Mouse (Mus musculus): ENCODE data around the gene Abcc4.
"Not testable (repeated sequence)": the region's sequence is repeated elsewhere in the genome, so short reads cannot be mapped to it uniquely, and the experiment has no call there.

The Abcc4 gene

DNA sequence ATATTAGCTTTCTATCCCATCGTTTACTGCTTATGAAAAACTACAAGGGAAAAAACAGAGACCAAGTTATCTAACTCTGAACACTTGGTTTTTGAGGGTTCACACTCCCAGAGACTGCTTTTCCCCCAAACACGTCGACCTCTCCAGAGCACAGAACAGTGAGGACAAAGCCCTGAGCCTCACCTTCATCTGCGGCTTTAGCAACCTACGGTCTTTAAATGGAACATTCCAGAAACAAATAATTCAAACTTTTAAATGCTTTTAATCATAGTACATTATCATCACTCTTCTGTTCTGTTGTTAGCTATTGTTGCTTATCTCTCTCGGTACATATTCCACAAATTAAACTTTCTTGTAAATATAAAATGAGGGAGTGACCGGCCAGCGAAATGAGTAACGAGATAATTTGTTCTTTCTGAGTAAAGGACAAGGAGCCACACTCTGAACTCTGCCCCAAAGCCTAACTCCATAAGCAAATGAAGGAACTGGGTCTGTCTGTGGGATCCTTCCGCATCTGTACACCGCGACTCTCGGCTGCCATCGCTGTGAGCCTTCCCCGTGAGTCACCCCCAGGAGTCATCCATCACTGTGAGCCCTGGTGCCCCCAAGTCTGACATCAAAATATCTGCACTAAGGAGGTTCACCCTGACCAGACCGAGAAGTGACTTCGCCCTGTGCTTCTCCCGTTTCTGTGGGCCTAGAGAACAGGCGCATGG lies 126.8 kb downstream of the Abcc4 start:
- CTCF ChIA-PET: no interaction called here

DNA sequence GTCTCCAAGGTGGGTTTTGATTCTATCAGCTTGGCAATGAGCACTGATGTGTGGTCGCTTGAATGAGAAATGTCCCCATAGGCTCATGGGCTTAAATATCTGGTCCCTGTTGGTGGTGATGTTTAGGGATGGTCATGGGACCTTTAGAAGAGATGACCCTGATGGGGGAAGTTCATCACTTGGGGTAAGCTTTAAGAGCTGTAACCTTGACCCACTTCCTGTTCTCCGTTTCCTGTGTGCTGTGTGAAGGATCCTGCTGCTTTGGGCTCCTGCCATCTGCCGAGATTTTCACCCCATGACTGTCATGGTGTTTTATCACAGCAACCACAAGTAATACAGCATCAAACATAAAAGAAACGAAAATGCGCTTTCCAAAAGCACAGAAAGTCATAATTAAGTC lies 128.1 kb downstream of the Abcc4 start:
- CTCF ChIA-PET: no interaction called here

DNA sequence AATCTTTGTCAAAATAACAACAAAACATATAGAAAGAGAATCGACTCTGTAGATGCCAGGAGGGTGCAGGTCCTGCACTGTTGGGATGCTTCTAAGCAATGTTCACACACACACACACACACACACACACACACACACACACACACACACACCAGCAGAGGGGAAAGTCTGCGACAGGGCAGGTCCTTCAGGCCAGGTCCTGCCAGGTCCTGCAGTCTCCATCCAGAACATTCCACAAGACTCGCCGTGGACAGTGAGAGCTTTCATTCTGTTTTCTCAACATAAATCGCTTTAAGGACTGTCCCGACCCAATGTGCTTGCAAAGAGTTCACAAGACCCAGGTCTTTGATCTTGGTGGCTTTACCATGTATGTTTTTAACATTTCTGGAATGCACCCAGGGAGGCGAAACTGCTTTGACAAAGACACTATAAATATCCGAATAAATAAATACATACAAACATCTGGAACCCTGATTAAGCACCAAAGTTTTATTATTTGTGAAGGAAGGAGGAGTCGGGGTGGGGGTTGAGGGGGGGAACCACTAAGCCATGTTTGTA lies 133.3 kb downstream of the Abcc4 start:
- CTCF ChIA-PET: no interaction called here

DNA sequence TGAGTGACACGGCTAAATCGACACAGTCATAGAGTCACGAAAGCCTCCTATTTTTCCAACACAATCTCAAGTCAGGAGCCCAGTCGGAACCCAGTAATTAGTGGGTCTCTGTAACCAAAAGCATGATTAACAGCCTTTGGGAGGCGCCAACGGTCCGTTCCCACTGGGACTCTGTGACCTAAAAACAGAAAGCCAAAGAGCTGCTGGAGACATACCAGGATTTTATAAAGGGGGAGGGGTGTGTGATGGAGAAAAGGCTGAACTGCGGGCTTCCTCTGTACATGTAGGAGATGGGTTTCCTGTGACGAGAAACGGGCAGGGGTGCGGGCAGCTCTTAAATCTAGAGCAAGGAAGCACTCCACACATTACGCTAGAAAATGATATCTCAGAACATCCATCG lies 136.4 kb downstream of the Abcc4 start:
- CTCF ChIA-PET: no interaction called here

DNA sequence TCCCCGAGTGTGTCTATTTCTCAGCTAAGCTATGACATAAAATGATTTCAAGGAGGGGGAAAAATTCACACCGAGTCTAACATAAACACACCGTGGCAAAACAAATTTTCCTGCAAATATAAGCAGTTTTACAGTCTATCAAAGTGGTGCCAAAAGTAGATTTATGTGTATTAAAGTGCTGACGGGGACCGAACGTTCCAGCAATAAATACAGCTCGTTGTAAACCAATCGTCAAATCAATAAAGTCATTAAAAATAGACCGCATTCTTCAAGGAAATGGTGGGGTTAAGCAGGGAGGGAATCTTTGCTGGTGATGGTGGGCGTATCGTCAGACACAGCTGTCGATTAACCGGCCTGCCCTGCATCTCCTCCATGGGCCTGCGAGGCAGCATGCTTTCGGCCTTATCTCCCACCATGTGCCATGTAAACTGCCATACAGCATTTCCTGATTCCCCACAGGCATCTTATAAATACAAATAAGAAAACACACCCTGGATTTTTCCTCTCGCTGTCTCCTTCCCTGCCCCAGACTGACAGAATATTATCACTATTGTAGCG lies 137.8 kb downstream of the Abcc4 start:
- CTCF ChIA-PET: no interaction called here

DNA sequence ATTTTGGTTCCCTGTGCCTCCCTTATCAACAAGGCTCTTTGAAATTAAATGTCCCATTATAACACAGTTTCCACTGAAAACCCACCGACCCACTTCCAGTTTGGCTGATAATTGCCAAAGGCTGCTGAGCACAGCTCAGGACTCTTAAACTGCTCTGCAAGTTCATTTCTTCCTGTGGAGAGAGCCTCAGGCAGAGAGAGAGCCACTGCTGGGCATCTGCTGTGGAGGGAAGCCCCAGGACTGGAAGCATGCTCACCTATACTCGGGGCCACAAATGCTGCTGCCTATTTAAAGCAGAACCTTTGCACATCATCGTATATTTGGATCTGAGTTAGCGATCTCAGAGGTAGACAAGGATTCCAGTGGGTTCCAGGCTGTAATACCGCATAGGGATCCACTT lies 139.2 kb downstream of the Abcc4 start:
- CTCF ChIA-PET: interaction anchor here (0.6 kb wide), 1 partner anchor 245 kb away, joined by 3 read pairs; no protein-coding TSS in a partner anchor

DNA sequence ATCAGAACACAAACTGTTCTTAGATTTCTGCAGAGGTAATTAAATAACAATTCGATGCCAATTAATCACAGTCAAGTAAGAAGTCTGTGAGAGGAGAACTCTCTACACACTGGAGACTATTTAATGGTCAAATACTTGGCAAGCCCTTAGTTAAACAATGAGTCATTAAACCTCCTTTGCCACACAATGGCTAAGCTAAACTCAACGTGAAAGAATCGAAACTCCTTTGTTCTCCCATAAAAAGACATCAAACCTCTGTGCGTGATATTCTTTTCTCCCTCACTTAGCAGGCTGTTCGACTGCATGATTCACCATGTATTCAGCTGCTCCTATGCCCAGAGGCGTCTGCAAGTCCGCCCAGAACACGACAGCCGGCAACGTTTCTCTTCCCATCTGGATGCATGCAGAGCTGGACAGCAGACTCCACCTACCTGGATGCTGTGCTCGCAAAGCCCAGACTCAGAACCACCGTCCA lies 139.8 kb downstream of the Abcc4 start:
- CTCF ChIA-PET: interaction anchor here (0.6 kb wide), 1 partner anchor 246 kb away, joined by 3 read pairs; no protein-coding TSS in a partner anchor

DNA sequence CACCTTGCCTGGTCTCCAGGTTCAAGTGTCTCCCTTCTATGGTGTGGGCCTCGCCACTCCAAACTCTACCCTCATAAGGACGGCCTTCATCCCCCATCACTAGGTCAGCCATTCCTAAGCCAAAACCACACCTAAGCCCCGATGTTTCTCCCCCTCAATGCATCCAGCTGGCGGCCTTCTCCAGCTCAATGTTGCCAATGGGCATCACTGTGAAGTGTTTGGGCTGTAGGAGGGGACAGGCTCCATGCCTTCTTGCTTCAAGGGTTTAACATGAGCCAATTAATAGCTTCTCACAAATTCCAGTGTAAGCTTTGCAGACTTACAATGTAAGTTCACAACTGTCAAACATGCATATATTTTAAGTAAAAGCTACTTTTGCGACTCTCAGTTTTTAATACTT lies 140.3 kb downstream of the Abcc4 start:
- CTCF ChIA-PET: no interaction called here

DNA sequence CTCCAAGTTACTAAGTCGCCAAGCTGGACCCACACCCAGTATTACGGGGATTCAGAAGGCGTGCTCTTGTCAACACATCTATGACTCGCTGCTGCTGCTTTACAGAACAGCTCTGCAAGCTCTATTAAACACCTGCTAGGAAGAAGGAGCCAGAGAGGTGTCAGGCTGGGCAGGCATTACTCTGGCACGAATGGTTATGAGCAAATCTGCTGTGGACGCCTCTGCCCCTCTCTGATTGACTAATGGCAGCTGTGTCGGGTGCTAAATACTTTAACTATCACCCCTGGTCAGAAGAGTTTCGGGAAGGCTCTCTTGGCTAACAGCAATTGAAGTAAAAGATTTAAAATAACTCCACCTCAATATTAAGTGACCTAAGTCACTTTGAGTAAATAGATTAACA lies 142.4 kb downstream of the Abcc4 start:
- CTCF ChIA-PET: no interaction called here

DNA sequence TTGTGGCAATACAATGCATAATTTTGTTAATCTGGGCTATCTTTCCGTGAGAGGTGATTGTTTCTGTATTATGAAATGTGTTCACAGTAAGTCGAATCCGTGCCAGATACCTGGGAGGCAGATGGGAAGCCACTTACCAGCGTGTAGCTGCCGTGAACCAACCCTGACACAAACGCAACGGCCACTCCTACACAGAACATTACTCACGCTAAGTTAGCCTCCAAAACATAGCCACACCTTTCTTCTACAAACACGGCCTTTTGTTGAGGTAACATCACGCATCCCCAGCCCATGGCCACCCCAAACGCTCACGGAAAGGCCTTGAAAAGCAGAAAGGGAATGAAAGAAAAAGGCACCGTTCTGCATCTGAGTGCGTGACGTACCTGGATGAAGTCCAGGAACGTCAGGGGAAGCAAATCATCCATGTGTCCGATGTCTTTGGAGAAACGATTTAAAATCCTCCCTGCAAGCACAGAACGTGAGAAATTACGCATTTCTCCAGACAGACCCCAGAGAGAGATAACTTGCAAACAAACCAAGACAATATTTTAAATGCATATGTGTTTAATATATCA lies 153.0 kb downstream of the Abcc4 start:
- CTCF ChIA-PET: no interaction called here

DNA sequence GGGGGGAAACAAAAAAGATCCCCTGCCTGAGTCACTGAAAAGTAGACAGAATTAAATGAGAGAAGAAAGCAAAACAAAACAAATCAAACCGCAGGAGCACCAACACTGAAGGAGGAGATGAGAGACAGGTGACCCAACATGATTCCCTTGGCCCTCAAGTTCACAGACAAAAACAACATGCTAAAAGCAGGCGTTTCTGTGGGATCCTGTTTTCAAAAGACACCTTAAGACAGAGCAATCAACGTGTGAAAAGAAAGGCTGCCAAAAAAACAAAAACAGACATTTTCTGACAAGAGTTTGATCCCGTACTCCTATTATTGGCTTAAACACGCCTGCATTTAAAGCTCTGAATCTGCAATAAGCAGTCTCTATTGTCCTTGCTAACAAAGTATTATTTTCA lies 153.6 kb downstream of the Abcc4 start:
- CTCF ChIA-PET: no interaction called here

DNA sequence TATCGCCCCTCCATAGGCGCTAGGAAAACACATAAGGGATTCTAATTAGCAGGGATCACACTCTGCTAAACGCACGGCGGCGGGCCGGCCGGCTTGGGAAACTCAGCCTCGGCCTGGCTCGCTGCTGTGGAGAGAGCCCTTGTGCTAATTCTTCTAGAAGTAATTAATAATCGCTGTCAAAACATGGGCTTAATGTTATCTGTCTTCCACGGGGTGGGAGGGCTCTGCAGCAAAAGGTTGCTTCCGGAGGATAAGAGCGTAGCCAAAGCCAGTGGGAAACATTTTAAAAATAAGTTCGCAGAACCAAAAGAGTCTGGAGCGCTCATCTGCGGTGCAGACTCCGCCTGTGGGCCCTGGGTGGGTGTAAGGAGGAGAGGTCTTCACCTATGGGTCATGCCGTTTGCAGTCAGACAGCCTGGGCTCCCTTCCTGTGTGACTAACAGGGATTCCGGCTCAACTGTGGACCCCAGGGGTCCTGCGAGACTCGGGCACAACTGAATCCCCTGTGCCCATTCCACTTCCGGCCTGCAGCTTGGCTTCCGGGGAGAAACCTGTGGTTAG lies 154.2 kb downstream of the Abcc4 start:
- CTCF ChIA-PET: no interaction called here

DNA sequence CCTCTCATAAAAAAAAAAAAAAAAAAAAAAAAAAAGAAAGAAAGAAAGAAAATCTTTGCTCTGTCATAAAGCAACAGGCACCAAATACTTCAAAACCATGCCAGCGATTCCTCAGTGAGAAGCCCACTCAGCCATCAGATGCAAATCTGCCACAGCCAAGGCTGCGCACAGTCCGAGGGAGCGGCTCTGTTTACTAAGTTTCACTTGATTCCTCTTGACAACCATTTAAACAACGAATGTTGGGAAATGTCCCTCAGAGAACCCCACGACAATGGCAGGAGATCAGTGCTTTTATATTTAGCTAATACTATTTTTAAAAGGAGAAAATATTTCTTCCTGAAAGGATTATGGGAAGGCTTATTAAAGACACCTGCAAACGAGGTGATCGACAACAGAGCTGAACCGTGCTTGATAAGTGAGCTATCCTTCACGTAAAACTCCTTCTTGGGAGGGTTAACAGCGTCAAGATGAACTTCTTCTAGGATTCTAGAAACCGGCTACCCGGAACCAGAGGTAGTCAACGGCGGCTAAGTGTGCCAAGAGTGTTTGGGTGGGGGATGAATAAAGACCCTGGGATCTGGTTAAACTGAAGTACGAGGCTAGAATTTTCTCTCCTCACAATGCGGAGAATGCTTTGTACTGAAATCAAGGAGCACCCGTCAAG lies 154.8 kb downstream of the Abcc4 start:
- CTCF ChIA-PET: no interaction called here

DNA sequence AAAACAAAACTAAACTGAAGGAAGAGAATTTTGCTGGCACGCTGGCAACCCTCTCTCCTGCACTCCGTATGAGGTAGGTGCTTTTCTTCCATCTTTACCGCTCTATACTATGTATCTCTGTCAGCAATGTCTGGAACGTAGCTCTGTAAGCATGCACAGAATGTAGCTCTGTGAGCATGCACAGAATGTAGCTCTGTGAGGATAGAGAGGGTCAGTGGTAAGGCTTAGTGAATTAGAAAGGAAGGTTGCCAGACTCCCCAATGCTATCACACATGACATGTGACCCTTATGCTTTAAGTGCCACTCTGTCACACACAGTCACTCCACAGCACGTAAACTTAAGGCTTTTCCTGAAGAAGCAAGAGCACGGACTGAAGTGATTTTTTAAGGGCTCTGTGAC lies 161.5 kb downstream of the Abcc4 start:
- CTCF ChIA-PET: no interaction called here

DNA sequence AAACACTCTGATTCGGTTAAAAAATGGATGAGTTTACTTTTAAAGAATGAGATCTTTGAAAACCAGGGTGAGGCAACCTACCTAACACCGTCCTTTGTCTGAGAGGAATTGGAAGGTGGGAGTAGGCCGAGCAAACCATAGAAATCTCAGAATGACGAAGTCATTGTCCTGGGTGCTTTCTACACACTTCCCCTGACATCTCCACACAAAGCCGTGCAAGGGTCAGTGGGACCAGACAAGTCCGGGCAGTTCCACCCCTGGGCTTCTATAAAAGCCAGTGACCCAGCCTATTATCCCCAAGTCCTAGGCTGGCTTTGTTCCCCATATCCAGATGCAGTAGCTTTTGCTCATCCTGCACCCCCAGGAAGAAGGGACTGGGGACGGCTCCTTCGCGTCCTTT lies 163.1 kb downstream of the Abcc4 start:
- CTCF ChIA-PET: no interaction called here

DNA sequence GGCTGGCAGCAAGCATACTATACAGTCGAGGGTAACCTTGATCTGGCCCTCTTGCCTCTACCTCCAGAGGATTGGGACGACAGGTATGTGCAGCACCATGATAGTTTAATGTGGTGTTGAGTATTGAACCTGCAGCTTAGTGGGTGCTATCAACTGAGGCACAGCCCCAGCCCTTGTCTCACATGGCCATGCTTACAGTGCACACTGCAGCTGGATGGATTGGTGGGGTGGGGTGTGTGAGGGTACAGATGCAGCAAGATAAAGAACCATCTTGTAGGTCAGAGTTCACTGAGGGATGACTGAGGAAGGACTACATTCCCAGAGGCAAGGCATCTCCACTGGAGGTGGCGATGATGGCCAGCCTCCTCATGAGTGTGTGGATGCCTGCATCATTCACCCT lies 174.5 kb downstream of the Abcc4 start:
- CTCF ChIA-PET: no interaction called here

DNA sequence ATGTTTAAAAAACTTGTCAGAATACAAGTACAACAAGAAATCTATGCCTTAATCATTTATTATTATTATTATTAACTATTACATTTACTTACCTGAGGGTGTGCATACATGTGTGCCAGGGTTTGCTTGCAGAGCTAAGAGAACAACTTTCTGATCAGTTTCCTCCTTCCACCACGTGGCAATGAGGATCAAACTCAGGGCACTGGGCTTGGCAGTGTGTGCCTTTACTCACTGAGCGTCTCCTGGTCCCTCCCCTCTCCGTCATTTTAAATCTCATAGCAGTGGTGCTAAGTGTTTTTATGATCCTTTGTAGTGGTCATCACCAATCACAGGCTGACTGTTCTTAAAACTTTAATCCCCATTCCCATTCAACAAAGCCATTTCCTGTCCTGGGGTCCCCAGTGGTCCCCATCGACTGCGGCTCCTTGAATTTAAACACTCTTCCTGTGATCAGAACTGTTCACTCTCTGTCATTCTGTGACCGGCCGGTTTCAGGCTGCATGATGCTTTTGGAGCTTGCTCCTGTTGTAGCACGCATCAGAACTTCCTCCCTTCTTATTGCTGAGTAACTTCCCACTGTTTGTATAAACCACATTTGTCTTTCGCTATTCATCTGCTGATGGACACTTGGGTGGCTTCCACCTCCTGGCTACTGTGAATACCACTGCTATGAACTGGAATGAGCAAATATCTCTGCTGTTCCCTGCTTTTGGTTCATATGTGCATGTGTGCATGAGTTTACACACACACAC lies 191.6 kb downstream of the Abcc4 start:
- CTCF ChIA-PET: no interaction called here

DNA sequence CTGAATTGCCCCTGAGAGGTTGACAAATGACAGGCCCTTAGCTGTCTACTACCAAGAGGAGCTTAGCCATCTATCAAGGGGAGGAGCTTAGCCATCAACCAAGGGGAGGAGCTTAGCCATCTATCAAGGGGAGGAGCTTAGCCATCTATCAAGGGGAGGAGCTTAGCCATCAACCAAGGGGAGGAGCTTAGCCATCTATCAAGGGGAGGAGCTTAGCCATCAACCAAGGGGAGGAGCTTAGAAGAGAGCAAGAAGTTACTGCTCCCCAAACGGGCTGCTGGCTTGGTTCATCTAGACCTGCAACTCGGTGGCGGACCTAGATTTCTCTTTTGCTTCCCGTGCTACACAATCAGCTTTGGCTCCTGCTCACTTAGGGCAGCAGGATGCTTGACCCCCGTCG lies 194.3 kb downstream of the Abcc4 start:
- CTCF ChIA-PET: not testable (repeated sequence)

DNA sequence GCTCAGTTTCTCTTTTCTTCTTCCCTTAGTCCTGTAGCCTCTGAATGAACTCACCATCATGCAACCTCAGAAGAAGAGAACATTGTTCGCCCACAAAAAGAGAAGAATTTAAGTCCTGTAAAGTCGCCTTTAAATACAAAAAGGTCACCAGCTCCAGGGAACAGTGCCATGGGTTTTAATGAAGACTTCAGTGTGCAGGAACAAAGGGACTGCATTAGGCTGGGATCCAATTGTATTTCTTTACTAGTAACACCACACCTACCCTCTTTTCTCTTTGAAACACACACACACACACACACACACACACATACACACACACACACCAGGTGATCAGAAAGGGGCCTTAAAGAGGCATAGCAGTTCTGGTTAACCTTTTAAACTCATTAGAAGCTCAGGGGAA lies 195.2 kb downstream of the Abcc4 start:
- CTCF ChIA-PET: no interaction called here

DNA sequence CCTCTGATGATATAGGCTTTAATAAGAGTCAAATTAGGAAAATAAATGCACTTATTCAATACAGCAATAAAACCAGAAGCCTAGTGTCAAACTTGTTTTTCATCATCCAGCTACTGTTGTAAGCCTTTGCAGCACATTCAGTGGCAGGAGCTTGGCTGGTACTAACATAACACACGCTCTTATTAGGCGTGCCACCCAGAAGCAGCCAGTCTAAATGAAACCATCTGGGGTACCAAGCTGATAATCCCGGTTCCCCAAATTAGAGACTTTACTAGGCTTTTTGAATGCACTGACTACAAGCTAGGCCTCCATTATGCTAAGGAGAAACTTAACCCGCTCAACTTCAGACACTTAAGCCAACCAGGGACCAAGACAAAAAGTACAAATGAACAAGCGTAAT lies 195.8 kb downstream of the Abcc4 start:
- CTCF ChIA-PET: no interaction called here

DNA sequence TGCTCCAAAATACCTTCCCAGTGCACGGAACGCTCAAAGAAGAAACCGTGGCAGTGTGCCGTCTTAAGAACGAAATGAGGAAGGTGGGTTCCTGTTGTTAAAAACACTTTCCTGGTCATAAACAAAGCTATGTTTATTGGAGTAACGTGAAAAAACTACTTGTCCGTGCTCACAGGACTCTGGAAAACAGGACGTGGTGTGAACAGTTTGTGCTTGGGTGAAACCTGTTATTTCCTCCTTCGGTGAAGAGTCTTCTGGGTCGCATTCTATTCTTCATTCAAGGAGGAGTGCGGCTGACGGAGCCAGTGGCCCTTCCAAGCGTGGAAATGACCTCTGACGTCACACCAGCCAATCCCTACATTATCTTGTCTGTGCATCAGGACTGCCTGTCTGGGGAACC lies 198.2 kb downstream of the Abcc4 start:
- CTCF ChIA-PET: no interaction called here

All from spleen, embryonic (tissue).